Mouse (Mus musculus) limb, embryonic 13.5 days (tissue): ENCODE results near the gene Cd48. TPM values are rescaled to one million over a fixed set of nuclear protein-coding genes. Genes with fewer than 3 reads are reported as not detected.
"Not testable (repeated sequence)": the region's sequence is repeated elsewhere in the genome, so short reads cannot be mapped to it uniquely, and the experiment has no call there.

Source experiments
- ATAC-seq: fragments of 200-750 bp; cut with Nextera tagmentation; 2 replicates; pipeline ENCODE4 v1.8.0; 2017; ENCODE audit warnings: low read depth, moderate number of reproducible peaks, moderate TSS enrichment; ENCODE audit not compliant: low FRiP score
- H3K27ac ChIP-seq: fragments of 300-500 bp; sonication (generic); 2 replicates; pipeline ENCODE4 v1.5.1; 2015; ENCODE audit warnings: inconsistent platforms, mild to moderate bottlenecking, moderate library complexity
- H3K27me3 ChIP-seq: fragments of 300-500 bp; sonication (generic); 2 replicates; pipeline ENCODE4 v1.6.1; 2015; ENCODE audit warnings: mild to moderate bottlenecking, inconsistent platforms
- H3K36me3 ChIP-seq: fragments of 300-500 bp; sonication (generic); 2 replicates; pipeline ENCODE4 v1.6.1; 2015; ENCODE audit warnings: inconsistent platforms, mild to moderate bottlenecking, moderate library complexity
- H3K4me1 ChIP-seq: fragments of 300-500 bp; sonication (generic); 2 replicates; pipeline ENCODE4 v1.6.1; 2015; ENCODE audit warnings: inconsistent platforms
- H3K4me2 ChIP-seq: fragments of 300-500 bp; sonication (generic); replicated peaks from 2 replicates; pipeline ENCODE4 v1.6.1; 2015; ENCODE audit warnings: inconsistent platforms, mild to moderate bottlenecking, moderate library complexity
- H3K4me3 ChIP-seq: fragments of 300-500 bp; sonication (generic); 2 replicates; pipeline ENCODE4 v1.5.1; 2015; ENCODE audit warnings: moderate library complexity, mild to moderate bottlenecking, inconsistent platforms
- H3K9ac ChIP-seq: fragments of 300-500 bp; sonication (generic); 2 replicates; pipeline ENCODE4 v1.6.1; 2015; ENCODE audit warnings: mild to moderate bottlenecking, inconsistent platforms
- H3K9me3 ChIP-seq: fragments of 300-500 bp; sonication (generic); 2 replicates; pipeline ENCODE4 v1.6.1; 2016; ENCODE audit warnings: inconsistent platforms
- WGBS: fragments of 180-500 bp; shearing (Covaris S2); methylation state at CpG from one replicate; pipeline ENCODE4 v1.1.7; 2015; 5-methylcytosine and 5-hydroxymethylcytosine counted together
- polyA plus RNA-seq: library from polyadenylated mRNA; unstranded; fragments of >200 nt; fragmentation: Nextera tagmentation; extraction: Ambion mirVana; gene quantifications from 2 replicates; pipeline ENCODE4 v1.2.1, GENCODE M21; 2015

The Cd48 gene
- polyA plus RNA-seq, 1 experiment from 2014 or later = 2.2 TPM

GRCm38 (mm10) chr1:171663757-171664156 lies 18.1 kb upstream of the Cd48 start:
- H3K36me3 ChIP-seq = no peaks in the 10 kb centered on the region
- H3K27ac ChIP-seq = no peak overlapping the region
- ATAC-seq = no peak
- 77% methylated on average over 2 of the region's 2 CpGs for WGBS
- no peaks in the 10 kb centered on the region for H3K27me3 ChIP-seq
- no peaks in the 10 kb centered on the region for H3K9me3 ChIP-seq
- no peak overlapping the region for H3K4me3 ChIP-seq
- no peaks in the 10 kb centered on the region for H3K4me1 ChIP-seq
- H3K9ac ChIP-seq = no peak overlapping the region
- no peak overlapping the region for H3K4me2 ChIP-seq

- Histone ChIP-seq H3K36me3 (no peaks in the 10 kb centered on the region), H3K4me2 (no peak overlapping the region), H3K4me1 (no peaks in the 10 kb centered on the region), H3K4me3 (no peak overlapping the region), H3K27ac (no peak overlapping the region), H3K27me3 (no peaks in the 10 kb centered on the region), H3K9ac (no peak overlapping the region), H3K9me3 (no peaks in the 10 kb centered on the region)
- 89% methylated on average over 6 of the region's 6 CpGs for WGBS
- no peak for ATAC-seq
Measured at GRCm38 (mm10) chr1:171666350-171666749, 15.5 kb upstream of the Cd48 start.

DNA sequence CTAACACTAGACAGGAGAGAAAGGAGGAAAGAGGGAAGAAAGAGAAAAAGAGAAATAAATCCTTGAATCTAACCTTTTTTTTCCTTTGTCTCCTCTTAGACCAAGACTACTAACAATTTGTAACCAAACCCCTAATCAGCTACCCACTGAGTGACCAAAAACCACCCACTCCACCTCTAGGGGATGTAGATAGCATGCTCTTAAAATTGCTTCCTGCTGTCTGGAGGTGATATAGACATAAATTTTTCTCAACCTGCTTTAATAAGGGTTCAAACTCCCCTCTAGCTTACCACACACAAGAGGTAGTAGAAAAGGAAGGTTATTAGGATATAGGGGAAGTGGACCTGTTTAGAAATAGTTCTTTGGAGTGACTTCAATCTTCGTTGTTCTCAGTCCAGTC lies 14.6 kb upstream of the Cd48 start:
- H3K27ac ChIP-seq = no peak overlapping the region
- no peaks in the 10 kb centered on the region for H3K9me3 ChIP-seq
- no peaks in the 10 kb centered on the region for H3K4me1 ChIP-seq
- H3K9ac ChIP-seq = no peak overlapping the region
- no peak for ATAC-seq
- 76% methylated on average over 1 of the region's 1 CpGs for WGBS
- H3K4me3 ChIP-seq = no peak overlapping the region
- H3K36me3 ChIP-seq = no peaks in the 10 kb centered on the region
- H3K27me3 ChIP-seq = no peaks in the 10 kb centered on the region
- no peak overlapping the region for H3K4me2 ChIP-seq

GRCm38 (mm10) chr1:171672451-171672850 lies 9.4 kb upstream of the Cd48 start:
- H3K27ac ChIP-seq, H3K4me3 ChIP-seq, H3K9ac ChIP-seq, H3K27me3 ChIP-seq, H3K4me2 ChIP-seq, ATAC-seq, H3K4me1 ChIP-seq, H3K36me3 ChIP-seq, H3K9me3 ChIP-seq: not testable (repeated sequence)
- WGBS = 75% methylated on average over 2 of the region's 2 CpGs

- Histone ChIP-seq H3K27ac (no peak overlapping the region), H3K9ac (no peak overlapping the region), H3K36me3 (no peaks in the 10 kb centered on the region), H3K9me3 (no peaks in the 10 kb centered on the region), H3K4me2 (no peak overlapping the region), H3K27me3 (no peaks in the 10 kb centered on the region), H3K4me3 (no peak overlapping the region), H3K4me1 (no peaks in the 10 kb centered on the region)
- ATAC-seq = no peak
- whole genome bisulfite sequencing = 72% methylated on average over 5 of the region's 5 CpGs
Measured at GRCm38 (mm10) chr1:171672854-171673475, 8.8 kb upstream of the Cd48 start.

DNA sequence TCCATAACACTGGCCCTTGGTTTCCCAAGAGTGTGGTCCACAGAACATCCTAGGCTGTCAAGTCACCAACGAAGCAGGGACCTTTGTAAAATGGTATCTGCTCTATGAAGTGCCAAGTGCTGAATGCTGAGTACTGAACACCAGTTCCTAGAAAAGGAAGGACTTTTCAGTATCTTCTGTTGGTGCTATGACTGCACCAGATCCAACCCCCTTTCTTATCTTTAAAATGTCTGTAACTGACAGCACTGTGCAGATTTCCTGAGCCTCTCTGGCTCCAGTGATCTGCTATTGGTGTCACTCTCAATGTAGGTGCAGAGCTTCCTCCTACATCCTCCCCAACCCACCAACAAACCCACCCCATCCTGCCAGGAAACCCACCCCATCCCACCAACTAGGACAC lies 7.3 kb upstream of the Cd48 start:
- WGBS = 65% methylated on average over 1 of the region's 1 CpGs
- Histone ChIP-seq H3K27me3 (no peaks in the 10 kb centered on the region), H3K4me1 (no peaks in the 10 kb centered on the region), H3K4me3 (no peak overlapping the region), H3K27ac (no peak overlapping the region), H3K4me2 (no peak overlapping the region), H3K9ac (no peak overlapping the region), H3K9me3 (no peaks in the 10 kb centered on the region), H3K36me3 (no peaks in the 10 kb centered on the region)
- no peak for ATAC-seq

GRCm38 (mm10) chr1:171677721-171678120 lies 4.1 kb upstream of the Cd48 start:
- H3K4me3 ChIP-seq = no peak overlapping the region
- no peak overlapping the region for H3K27ac ChIP-seq
- no peaks in the 10 kb centered on the region for H3K36me3 ChIP-seq
- no peak overlapping the region for H3K9ac ChIP-seq
- H3K9me3 ChIP-seq = no peaks in the 10 kb centered on the region
- 85% methylated on average over 1 of the region's 1 CpGs for WGBS
- no peaks in the 10 kb centered on the region for H3K4me1 ChIP-seq
- H3K27me3 ChIP-seq = no peaks in the 10 kb centered on the region
- no peak overlapping the region for H3K4me2 ChIP-seq
- ATAC-seq = no peak

DNA sequence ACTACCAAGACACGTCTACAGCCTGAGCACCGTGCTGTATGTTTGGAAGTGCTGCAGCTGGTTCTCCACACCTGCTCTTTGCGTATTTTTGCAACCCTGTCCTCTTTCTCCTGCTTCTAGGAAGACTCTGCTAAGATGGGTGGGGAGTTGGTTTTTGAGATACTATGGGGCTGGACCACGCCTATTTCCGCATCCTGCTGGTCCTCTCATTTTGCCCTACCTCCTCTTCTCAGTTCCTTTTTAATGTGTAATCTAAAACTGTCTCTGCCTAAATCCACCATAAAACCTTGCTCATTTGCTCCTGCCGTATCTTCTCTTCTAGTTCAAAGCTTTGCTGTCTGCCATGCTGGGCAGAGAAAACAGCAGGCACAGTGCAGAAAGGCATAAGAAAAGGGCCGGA lies 800 bp upstream of the Cd48 start:
- no peak overlapping the region for H3K4me2 ChIP-seq
- ATAC-seq = no peak
- no peaks in the 10 kb centered on the region for H3K36me3 ChIP-seq
- H3K4me1 ChIP-seq = no peaks in the 10 kb centered on the region
- no peak overlapping the region for H3K9ac ChIP-seq
- no peaks in the 10 kb centered on the region for H3K27me3 ChIP-seq
- no peaks in the 10 kb centered on the region for H3K9me3 ChIP-seq
- WGBS = 77% methylated on average over 7 of the region's 7 CpGs
- H3K4me3 ChIP-seq = no peak overlapping the region
- no peak overlapping the region for H3K27ac ChIP-seq

DNA sequence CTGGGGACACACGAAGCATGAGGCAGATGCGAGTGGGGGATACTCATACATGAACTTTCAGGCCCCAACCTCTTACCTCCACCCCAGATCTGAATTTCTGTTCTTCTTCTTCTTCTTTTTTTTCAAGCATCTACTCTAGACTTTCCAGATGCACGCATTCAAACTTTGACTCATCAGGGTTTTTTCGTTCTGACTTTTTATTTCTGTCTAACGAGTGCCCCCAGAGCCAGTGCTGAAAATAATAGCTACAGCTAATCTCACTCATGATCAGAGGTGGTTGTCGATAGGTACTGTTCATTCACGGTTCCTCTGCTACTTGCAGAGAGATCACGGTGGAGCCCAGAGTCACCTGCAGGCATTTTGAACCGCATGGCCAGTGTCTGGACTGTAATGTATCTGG lies 3.1 kb downstream of the Cd48 start:
- no peak overlapping the region for H3K4me2 ChIP-seq
- WGBS = 89% methylated on average over 9 of the region's 9 CpGs
- ATAC-seq = no peak

GRCm38 (mm10) chr1:171687320-171687719 lies 5.5 kb downstream of the Cd48 start:
- Histone ChIP-seq H3K27ac (no peak overlapping the region), H3K4me2 (no peak overlapping the region), H3K36me3 (no peaks in the 10 kb centered on the region), H3K9me3 (no peaks in the 10 kb centered on the region), H3K4me1 (no peaks in the 10 kb centered on the region), H3K9ac (no peak overlapping the region), H3K27me3 (no peaks in the 10 kb centered on the region), H3K4me3 (no peak overlapping the region)
- WGBS = 84% methylated on average over 4 of the region's 4 CpGs
- no peak for ATAC-seq

More for the DNA sequence above, 3.1 kb downstream of the Cd48 start:
- H3K9me3 ChIP-seq = no peaks in the 10 kb centered on the region
- no peaks in the 10 kb centered on the region for H3K27me3 ChIP-seq
- H3K4me1 ChIP-seq = no peaks in the 10 kb centered on the region
- H3K27ac ChIP-seq = no peak overlapping the region
- no peak overlapping the region for H3K9ac ChIP-seq
- no peaks in the 10 kb centered on the region for H3K36me3 ChIP-seq
- no peak overlapping the region for H3K4me3 ChIP-seq

- Histone ChIP-seq H3K9ac (no peak overlapping the region), H3K27me3 (no peaks in the 10 kb centered on the region), H3K36me3 (no peaks in the 10 kb centered on the region), H3K27ac (no peak overlapping the region), H3K4me3 (no peak overlapping the region), H3K4me2 (no peak overlapping the region), H3K9me3 (peaks cover 4% of the 10 kb centered on the region; the same call in 1 of the 2 replicates), H3K4me1 (no peaks in the 10 kb centered on the region)
- 84% methylated on average over 1 of the region's 1 CpGs for WGBS
- ATAC-seq = no peak
Measured at GRCm38 (mm10) chr1:171693918-171694317, 12.1 kb downstream of the Cd48 start.

- Histone ChIP-seq H3K27ac (no peak overlapping the region), H3K36me3 (no peaks in the 10 kb centered on the region), H3K4me3 (no peak overlapping the region), H3K9me3 (no peaks in the 10 kb centered on the region), H3K4me2 (no peak overlapping the region), H3K27me3 (no peaks in the 10 kb centered on the region), H3K9ac (no peak overlapping the region), H3K4me1 (no peaks in the 10 kb centered on the region)
- WGBS = 16% methylated on average over 6 of the region's 6 CpGs
- ATAC-seq = no peak
Measured at GRCm38 (mm10) chr1:171698983-171699382, 17.2 kb downstream of the Cd48 start.

GRCm38 (mm10) chr1:171713736-171714135 lies 31.9 kb downstream of the Cd48 start:
- not testable (repeated sequence) for H3K4me3 ChIP-seq, H3K36me3 ChIP-seq, H3K9me3 ChIP-seq, H3K4me1 ChIP-seq, H3K27ac ChIP-seq, H3K27me3 ChIP-seq, H3K4me2 ChIP-seq, ATAC-seq, H3K9ac ChIP-seq
- 83% methylated on average over 1 of the region's 1 CpGs for WGBS
